Mouse (Mus musculus) intestine, embryonic 16.5 days (tissue): ENCODE data around the gene Flt3. TPM values are rescaled to one million over a fixed set of nuclear protein-coding genes. Genes with fewer than 3 reads are reported as not detected.

ENCODE experiments used
- ATAC-seq: fragments of 200-750 bp; cut with Nextera tagmentation; 2 replicates; pipeline ENCODE4 v1.8.0; 2017; ENCODE audit warnings: moderate TSS enrichment, moderate library complexity
- H3K27ac ChIP-seq: fragments of 300-500 bp; sonication (generic); 2 replicates; pipeline ENCODE4 v1.5.1; 2014; ENCODE audit warnings: mild to moderate bottlenecking, low read length
- H3K27me3 ChIP-seq: fragments of 300-500 bp; sonication (generic); replicated peaks from 2 replicates; pipeline ENCODE4 v1.6.1; 2014; ENCODE audit warnings: low read length, control low read depth, mixed read lengths; ENCODE audit not compliant: control insufficient read depth, insufficient read depth
- H3K36me3 ChIP-seq: fragments of 300-500 bp; sonication (generic); 2 replicates; pipeline ENCODE4 v1.6.1; 2014; ENCODE audit warnings: low read length, control low read depth; ENCODE audit not compliant: control insufficient read depth, insufficient read depth
- H3K4me1 ChIP-seq: fragments of 300-500 bp; sonication (generic); 2 replicates; pipeline ENCODE4 v1.6.1; 2014; ENCODE audit warnings: low read length, control low read depth, mixed read lengths; ENCODE audit not compliant: control insufficient read depth, insufficient read depth
- H3K4me2 ChIP-seq: fragments of 300-500 bp; sonication (generic); 2 replicates; pipeline ENCODE4 v1.6.1; 2014; ENCODE audit warnings: low read depth, low read length, control low read depth
- H3K4me3 ChIP-seq: fragments of 300-500 bp; sonication (generic); 2 replicates; pipeline ENCODE4 v1.5.1; 2014; ENCODE audit warnings: mild to moderate bottlenecking, low read length
- H3K9ac ChIP-seq: fragments of 300-500 bp; sonication (generic); 2 replicates; pipeline ENCODE4 v1.6.1; 2014; ENCODE audit warnings: low read depth, low read length
- H3K9me3 ChIP-seq: fragments of 300-500 bp; sonication (generic); 2 replicates; pipeline ENCODE4 v1.6.1; 2016; ENCODE audit warnings: low read length, control low read depth; ENCODE audit not compliant: control insufficient read depth
- WGBS: fragments of 180-500 bp; shearing (Covaris S2); extraction: QIAGEN DNeasy Blood & Tissue Kit; methylation state at CpG from one replicate; pipeline ENCODE4 v1.1.7; 2014; 5-methylcytosine and 5-hydroxymethylcytosine counted together
- microRNA-seq: library from miRNA; unstranded; fragments of <30 nt; microRNA quantifications from one replicate; pipeline ENCODE4, GENCODE M21; 2016
- polyA plus RNA-seq: library from polyadenylated mRNA; unstranded; fragments of >200 nt; fragmentation: Nextera tagmentation; extraction: Ambion mirVana; gene quantifications from 2 replicates; pipeline ENCODE4 v1.2.1, GENCODE M21; 2015

Gene Flt3
- polyA plus RNA-seq, 1 experiment from 2014 or later, result 0.31 TPM

- WGBS, result 15% methylated on average over 18 of the region's 18 CpGs
- H3K27ac ChIP-seq, result peak overlapping the region; percentile 78
- H3K4me1 ChIP-seq, result peaks cover 9% of the 10 kb centered on the region
- no peaks in the 10 kb centered on the region for H3K9me3 ChIP-seq
- H3K4me2 ChIP-seq, result peak overlapping the region; percentile 40; the same call in 1 of the 2 replicates
- no peaks in the 10 kb centered on the region for H3K36me3 ChIP-seq
- no peak overlapping the region for H3K9ac ChIP-seq
- H3K4me3 ChIP-seq, result no peak overlapping the region
- H3K27me3 ChIP-seq, result 0 out of 2 replicates have a peak, but pooled peaks cover 7% of the 10 kb centered on the region
- peak; percentile 80 for ATAC-seq
Observed at GRCm38 (mm10) chr5:147293127-147293910, 107.0 kb downstream of the Flt3 start.

GRCm38 (mm10) chr5:147292506-147293120, 107.7 kb downstream of the Flt3 start:
- H3K27ac ChIP-seq, result peak overlapping the region; percentile 78
- 22% methylated on average over 13 of the region's 13 CpGs for WGBS
- peak; percentile 79 for ATAC-seq
- H3K4me1 ChIP-seq, result peaks cover 9% of the 10 kb centered on the region
- H3K27me3 ChIP-seq, result 0 out of 2 replicates have a peak, but pooled peaks cover 4% of the 10 kb centered on the region
- H3K9me3 ChIP-seq, result no peaks in the 10 kb centered on the region
- H3K4me2 ChIP-seq, result peak overlapping the region; percentile 40
- H3K9ac ChIP-seq, result 0 out of 2 replicates have a peak overlapping the region, but pooled peaks have one; percentile 29
- H3K36me3 ChIP-seq, result no peaks in the 10 kb centered on the region
- peak overlapping the region; percentile 23 for H3K4me3 ChIP-seq

- Histone ChIP-seq H3K9ac (0 out of 2 replicates have a peak overlapping the region, but pooled peaks have one; percentile 29), H3K27me3 (0 out of 2 replicates have a peak, but pooled peaks cover 4% of the 10 kb centered on the region), H3K9me3 (no peaks in the 10 kb centered on the region), H3K4me2 (peak overlapping the region; percentile 40), H3K4me1 (peaks cover 9% of the 10 kb centered on the region), H3K36me3 (no peaks in the 10 kb centered on the region), H3K27ac (peak overlapping the region; percentile 78), H3K4me3 (peak overlapping the region; percentile 23)
- ATAC-seq, result peak; percentile 43
- WGBS, result 23% methylated on average over 16 of the region's 16 CpGs
Observed at GRCm38 (mm10) chr5:147291764-147292505, 108.4 kb downstream of the Flt3 start.

GRCm38 (mm10) chr5:147284365-147284764, 115.9 kb downstream of the Flt3 start:
- no peak for ATAC-seq
- Histone ChIP-seq H3K4me1 (no peaks in the 10 kb centered on the region), H3K36me3 (no peaks in the 10 kb centered on the region), H3K27me3 (peaks cover 10% of the 10 kb centered on the region), H3K4me2 (no peak overlapping the region), H3K27ac (no peak overlapping the region), H3K4me3 (no peak overlapping the region), H3K9me3 (no peaks in the 10 kb centered on the region), H3K9ac (no peak overlapping the region)
- 73% methylated on average over 4 of the region's 4 CpGs for WGBS

Small RNA genes within 50 kb of the gene (microRNA-seq; reads per million reads assigned to microRNA genes)
- gene Mir7k, result not detected

Other genes starting within 250 kb of the Flt3 start
- not detected in 2 replicates for gene Gsx1, start 211.8 kb downstream of the Flt3 start, polyA plus RNA-seq
- 3.8 and 5.3 TPM in 2 replicates for gene Pdx1, start 130.5 kb downstream of the Flt3 start, polyA plus RNA-seq
- gene Cdx2, start 93.2 kb downstream of the Flt3 start, polyA plus RNA-seq, result 42.1 and 46.2 TPM in 2 replicates
- 2.6 TPM in 2 replicates for gene Urad, start 78.0 kb downstream of the Flt3 start, polyA plus RNA-seq
- 40.4 and 45.5 TPM in 2 replicates for gene Pan3, start 29.7 kb upstream of the Flt3 start, polyA plus RNA-seq